Mouse (Mus musculus) MEL (cell line): ENCODE data around the gene Prrx2.
"Not testable (repeated sequence)": the region's sequence is repeated elsewhere in the genome, so short reads cannot be mapped to it uniquely, and the experiment has no call there.

Source experiments
- CTCF ChIP-seq, 3 experiments: IDR thresholded peaks in 2 of 3; conservative IDR thresholded peaks in 1 of 3; 2 replicates each; pipeline ENCODE4 v1.5.1; 2011 to 2012; ENCODE audit warnings: low read length in 3 of 3, low read depth in 2 of 3, mild to moderate bottlenecking in 2 of 3, improper control_type of control experiment in 1 of 3, inconsistent platforms in 1 of 3, mixed read lengths in 1 of 3, moderate library complexity in 1 of 3; ENCODE audit not compliant: control insufficient read depth in 1 of 3, insufficient read depth in 1 of 3, poor library complexity in 1 of 3, severe bottlenecking in 1 of 3
- EP300 ChIP-seq, 2 experiments: IDR thresholded peaks; 2 replicates each; pipeline ENCODE4 v1.6.1; 2011; ENCODE audit warnings: improper control_type of control experiment in 2 of 2, low read length in 2 of 2, low read depth in 1 of 2, mild to moderate bottlenecking in 1 of 2
- ETS1 ChIP-seq: IDR thresholded peaks from 2 replicates; pipeline ENCODE4 v1.6.1; 2012; ENCODE audit warnings: low read depth, mild to moderate bottlenecking, inconsistent platforms, low read length, improper control_type of control experiment, moderate library complexity
- HCFC1 ChIP-seq: IDR thresholded peaks from 2 replicates; pipeline ENCODE4 v1.6.1; 2012; ENCODE audit warnings: low read depth, mild to moderate bottlenecking, inconsistent platforms, low read length, improper control_type of control experiment, moderate library complexity
- SIN3A ChIP-seq: IDR thresholded peaks from 2 replicates; pipeline ENCODE4 v1.6.1; 2012; ENCODE audit warnings: low read length, improper control_type of control experiment, inconsistent platforms
- ZNF384 ChIP-seq: IDR thresholded peaks from 2 replicates; pipeline ENCODE4 v1.6.1; 2012; ENCODE audit warnings: low read depth, mild to moderate bottlenecking, inconsistent platforms, low read length, improper control_type of control experiment

- not testable (repeated sequence) for TF ChIP-seq ZNF384; EP300 (IDR thresholded peaks at IDR 0.05; ENCODE audit: low read depth in 1 of 2, low read length in 2 of 2); CTCF (IDR thresholded peaks at IDR 0.05 in 2 of 3, conservative IDR thresholded peaks at IDR 0.05 in 1 of 3; ENCODE audit: control insufficient read depth in 1 of 3, insufficient read depth in 1 of 3, low read depth in 2 of 3, low read length in 3 of 3, poor library complexity in 1 of 3, severe bottlenecking in 1 of 3); SIN3A; ETS1; HCFC1
Measured at GRCm38 (mm10) chr2:30915933-30916332, 81.2 kb downstream of the Prrx2 start.
